Mouse (Mus musculus) kidney, embryonic 15.5 days (tissue): ENCODE measurements at regions not wholly inside any gene's neighbourhood (a gene's known extent, or its start where the extent isn't known, plus 50 kb on each side); places are given as distances from the start of the nearest gene placed in this dataset.

Experiments
- ATAC-seq: fragments of 200-750 bp; cut with Nextera tagmentation; replicated peaks from 2 replicates; pipeline ENCODE4 v1.8.0; 2017; ENCODE audit warnings: moderate TSS enrichment; ENCODE audit not compliant: low FRiP score
- H3K27ac ChIP-seq: fragments of 300-500 bp; sonication (generic); 2 replicates; pipeline ENCODE4 v1.5.1; 2015; ENCODE audit warnings: mild to moderate bottlenecking, inconsistent platforms
- H3K27me3 ChIP-seq: fragments of 300-500 bp; sonication (generic); 2 replicates; pipeline ENCODE4 v1.6.1; 2015; ENCODE audit warnings: inconsistent platforms
- H3K36me3 ChIP-seq: fragments of 300-500 bp; sonication (generic); 2 replicates; pipeline ENCODE4 v1.6.1; 2015; ENCODE audit warnings: inconsistent platforms
- H3K4me1 ChIP-seq: fragments of 300-500 bp; sonication (generic); 2 replicates; pipeline ENCODE4 v1.6.1; 2015; ENCODE audit warnings: inconsistent platforms
- H3K4me2 ChIP-seq: fragments of 300-500 bp; sonication (generic); 2 replicates; pipeline ENCODE4 v1.6.1; 2015; ENCODE audit warnings: moderate library complexity, mild to moderate bottlenecking, inconsistent platforms
- H3K4me3 ChIP-seq: fragments of 300-500 bp; sonication (generic); replicated peaks from 2 replicates; pipeline ENCODE4 v1.5.1; 2015; ENCODE audit warnings: mild to moderate bottlenecking, inconsistent platforms
- H3K9ac ChIP-seq: fragments of 300-500 bp; sonication (generic); 2 replicates; pipeline ENCODE4 v1.6.1; 2015; ENCODE audit warnings: mild to moderate bottlenecking, inconsistent platforms
- H3K9me3 ChIP-seq: fragments of 300-500 bp; sonication (generic); replicated peaks from 2 replicates; pipeline ENCODE4 v1.6.1; 2016; ENCODE audit warnings: inconsistent platforms
- WGBS: fragments of 180-500 bp; shearing (Covaris S2); methylation state at CpG from one replicate; pipeline ENCODE4 v1.1.7; 2015; ENCODE audit warnings: mixed read lengths; 5-methylcytosine and 5-hydroxymethylcytosine counted together

DNA sequence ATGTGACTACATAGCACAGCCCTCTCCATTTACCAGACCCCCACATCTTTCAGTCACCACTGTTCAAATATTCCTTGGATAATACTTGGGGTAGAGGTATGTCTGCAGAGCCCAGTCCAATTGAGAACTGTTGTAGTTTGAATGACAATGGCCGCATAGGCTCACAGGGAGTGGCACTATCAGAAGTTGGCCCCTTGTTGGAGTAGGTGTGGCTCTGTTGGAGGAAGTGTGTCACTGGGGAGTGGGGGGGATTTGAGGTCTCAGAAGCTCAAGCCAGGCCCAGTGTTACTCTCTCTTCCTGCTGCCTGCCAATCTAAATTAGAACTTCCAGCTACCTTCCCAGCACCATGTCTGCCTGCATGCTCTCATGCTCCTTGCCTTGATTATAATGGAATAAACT is 664.7 kb downstream of the Vrk1 start:
- H3K36me3 ChIP-seq, result no peaks in the 10 kb centered on the region

DNA sequence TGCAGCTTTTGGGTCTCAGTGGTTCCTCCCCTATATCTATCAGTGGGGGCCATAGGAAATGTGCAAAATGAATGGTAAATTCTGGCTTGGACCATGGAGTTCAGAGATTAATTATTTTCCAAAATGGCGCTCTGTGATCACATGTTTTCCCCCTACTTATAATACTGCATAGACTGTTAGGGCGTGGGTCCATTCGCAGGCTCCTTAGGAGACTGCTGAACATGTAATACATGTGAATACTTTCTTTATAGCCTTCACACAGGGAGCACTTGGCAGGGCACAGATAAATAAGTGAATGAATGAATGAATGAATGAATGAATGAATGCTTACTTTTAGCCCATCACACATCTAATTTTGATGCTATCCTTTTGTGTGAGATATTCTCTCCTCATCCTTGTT is 666.1 kb downstream of the Vrk1 start:
- WGBS, result 92% methylated on average over 3 of the region's 3 CpGs
- Histone ChIP-seq H3K9ac (no peak overlapping the region), H3K9me3 (no peaks in the 10 kb centered on the region), H3K36me3 (no peaks in the 10 kb centered on the region), H3K4me1 (peaks cover 9% of the 10 kb centered on the region), H3K4me3 (no peak overlapping the region), H3K4me2 (no peak overlapping the region), H3K27ac (no peak overlapping the region), H3K27me3 (no peaks in the 10 kb centered on the region)
- ATAC-seq, result no peak

More for the DNA sequence above, 664.7 kb downstream of the Vrk1 start:
- Histone ChIP-seq H3K9ac (no peak overlapping the region), H3K27me3 (no peaks in the 10 kb centered on the region), H3K4me1 (peaks cover 9% of the 10 kb centered on the region), H3K4me2 (no peak overlapping the region), H3K9me3 (no peaks in the 10 kb centered on the region), H3K4me3 (no peak overlapping the region), H3K27ac (no peak overlapping the region)
- WGBS, result 92% methylated on average over 1 of the region's 1 CpGs
- ATAC-seq, result no peak

DNA sequence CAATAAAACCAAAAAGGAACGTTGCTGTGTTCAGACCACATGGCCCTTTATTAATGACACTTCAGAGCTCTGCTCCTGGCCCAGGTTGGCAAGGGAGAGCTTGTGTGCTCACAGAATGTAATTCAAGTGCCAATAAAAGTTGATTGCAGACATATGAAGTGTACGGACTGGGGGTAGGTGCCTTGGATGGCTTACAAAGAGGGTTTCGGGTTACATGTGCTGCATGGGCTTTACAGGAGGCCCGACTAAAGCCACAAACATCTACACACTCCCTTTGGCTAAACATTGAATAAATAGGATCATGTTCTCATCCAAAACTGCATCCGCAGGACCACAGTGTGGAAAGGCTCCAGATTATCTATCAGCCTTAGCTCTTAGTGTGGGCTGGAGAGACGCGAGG is 666.5 kb downstream of the Vrk1 start:
- WGBS, result 37% methylated on average over 7 of the region's 7 CpGs
- H3K4me1 ChIP-seq, result peaks cover 9% of the 10 kb centered on the region
- H3K4me2 ChIP-seq, result no peak overlapping the region
- no peak overlapping the region for H3K9ac ChIP-seq
- no peaks in the 10 kb centered on the region for H3K36me3 ChIP-seq
- H3K9me3 ChIP-seq, result no peaks in the 10 kb centered on the region
- no peaks in the 10 kb centered on the region for H3K27me3 ChIP-seq
- no peak overlapping the region for H3K4me3 ChIP-seq
- ATAC-seq, result no peak
- H3K27ac ChIP-seq, result no peak overlapping the region

DNA sequence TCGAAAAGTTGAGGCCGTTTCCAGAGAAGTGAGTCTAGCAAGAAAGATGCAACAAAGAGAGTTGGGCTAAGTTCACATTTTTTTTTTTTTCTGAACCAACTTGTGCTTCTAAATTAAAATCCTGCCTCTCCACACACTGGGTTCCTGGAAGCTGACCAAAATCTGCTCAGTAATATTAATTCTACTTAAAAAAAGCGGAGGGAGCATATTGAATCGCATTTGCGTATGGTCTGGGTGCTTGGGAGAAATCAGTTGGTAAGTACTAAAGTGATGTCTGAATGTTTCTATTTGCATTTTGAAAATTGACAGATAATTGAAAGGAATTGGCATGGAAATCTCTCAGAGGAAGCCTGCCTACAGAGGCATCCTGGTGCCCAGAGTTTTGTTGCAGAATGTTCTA is 676.0 kb downstream of the Vrk1 start:
- peaks cover 13% of the 10 kb centered on the region; the same call in 1 of the 2 replicates for H3K27me3 ChIP-seq
- peaks cover 3% of the 10 kb centered on the region; the same call in 1 of the 2 replicates for H3K4me1 ChIP-seq
- no peak overlapping the region for H3K4me2 ChIP-seq
- no peak for ATAC-seq
- H3K4me3 ChIP-seq, result no peak overlapping the region
- 91% methylated on average over 5 of the region's 5 CpGs for WGBS
- no peak overlapping the region for H3K9ac ChIP-seq
- H3K27ac ChIP-seq, result no peak overlapping the region
- H3K36me3 ChIP-seq, result no peaks in the 10 kb centered on the region
- no peaks in the 10 kb centered on the region for H3K9me3 ChIP-seq

DNA sequence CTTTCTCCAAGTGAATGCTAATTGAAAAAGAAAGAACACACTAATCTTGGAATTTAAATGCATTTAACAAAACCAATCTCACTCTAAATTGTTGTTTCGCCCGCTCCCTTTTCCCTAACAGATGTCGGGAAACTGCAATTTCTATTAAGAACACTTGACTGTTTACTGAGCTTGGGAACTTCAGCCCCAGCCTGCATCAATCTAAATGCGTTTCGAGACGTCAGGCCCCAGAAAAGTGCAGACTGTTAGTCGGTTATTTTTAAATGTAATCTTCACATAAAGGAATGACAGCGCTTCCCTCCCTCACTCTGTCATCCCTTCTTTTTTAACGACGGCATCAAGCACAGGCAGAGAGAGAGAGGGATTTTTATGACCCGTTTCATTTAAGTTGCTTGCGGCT is 677.7 kb downstream of the Vrk1 start:
- Histone ChIP-seq H3K27ac (no peak overlapping the region), H3K36me3 (no peaks in the 10 kb centered on the region), H3K27me3 (peaks cover 13% of the 10 kb centered on the region; the same call in 1 of the 2 replicates), H3K9ac (no peak overlapping the region), H3K4me1 (peaks cover 3% of the 10 kb centered on the region; the same call in 1 of the 2 replicates), H3K4me3 (no peak overlapping the region), H3K4me2 (no peak overlapping the region), H3K9me3 (no peaks in the 10 kb centered on the region)
- WGBS, result 20% methylated on average over 12 of the region's 12 CpGs
- no peak for ATAC-seq

DNA sequence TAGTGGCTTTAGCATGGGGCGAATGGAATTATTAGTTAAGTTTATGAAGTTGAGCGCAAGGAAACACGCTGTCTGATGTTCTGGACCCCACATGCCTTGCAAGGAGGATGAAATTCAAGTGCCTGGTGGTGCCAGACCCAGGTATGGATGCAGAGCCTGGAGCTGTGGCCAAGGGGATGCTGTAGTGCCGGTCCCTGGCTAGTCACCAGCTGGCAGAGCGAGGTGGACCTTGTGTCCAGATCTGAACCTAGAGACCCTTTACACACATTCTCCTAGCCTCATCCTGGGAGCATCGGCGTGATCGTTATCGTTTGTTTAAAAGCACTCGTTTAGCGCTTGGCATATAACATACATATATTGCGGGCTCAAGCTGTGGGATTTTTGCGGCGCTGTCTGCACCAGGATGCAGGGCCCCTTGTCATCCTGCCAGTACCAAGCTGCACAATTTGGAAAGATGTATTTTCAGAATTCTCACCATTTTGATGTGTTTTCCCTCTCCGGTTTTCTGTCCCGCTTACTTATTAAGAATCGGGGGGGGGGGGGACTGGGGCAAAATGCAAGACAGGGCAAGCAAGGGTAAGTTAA is 678.2 kb downstream of the Vrk1 start:
- Histone ChIP-seq H3K4me1 (peaks cover 3% of the 10 kb centered on the region; the same call in 1 of the 2 replicates), H3K9ac (no peak overlapping the region), H3K36me3 (no peaks in the 10 kb centered on the region), H3K4me3 (no peak overlapping the region), H3K27ac (no peak overlapping the region), H3K4me2 (no peak overlapping the region), H3K27me3 (peaks cover 13% of the 10 kb centered on the region; the same call in 1 of the 2 replicates), H3K9me3 (no peaks in the 10 kb centered on the region)
- WGBS, result 73% methylated on average over 17 of the region's 17 CpGs
- no peak for ATAC-seq

DNA sequence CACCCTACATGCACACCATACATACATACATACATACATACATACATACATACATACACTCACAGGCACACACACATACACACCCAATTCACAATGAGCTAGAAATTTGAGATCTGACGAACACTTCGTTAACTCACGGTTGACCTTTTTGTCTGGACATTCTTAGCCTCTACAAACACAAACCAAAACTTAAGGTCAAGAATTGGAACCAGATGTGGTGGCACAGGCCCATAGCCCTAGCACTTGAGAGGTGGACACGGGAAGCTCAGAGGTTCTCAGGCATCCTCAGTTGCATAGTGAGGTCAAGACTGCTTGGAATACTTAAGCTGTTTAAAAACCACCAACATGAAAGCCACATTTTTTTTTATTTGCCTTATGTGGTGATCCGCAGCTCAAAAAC is 692.9 kb downstream of the Vrk1 start:
- no peak overlapping the region for H3K4me2 ChIP-seq
- no peak for ATAC-seq
- no peak overlapping the region for H3K9ac ChIP-seq
- no peaks in the 10 kb centered on the region for H3K27me3 ChIP-seq
- WGBS, result 76% methylated on average over 5 of the region's 5 CpGs
- H3K36me3 ChIP-seq, result no peaks in the 10 kb centered on the region
- no peaks in the 10 kb centered on the region for H3K4me1 ChIP-seq
- no peaks in the 10 kb centered on the region for H3K9me3 ChIP-seq
- H3K4me3 ChIP-seq, result no peak overlapping the region
- no peak overlapping the region for H3K27ac ChIP-seq

DNA sequence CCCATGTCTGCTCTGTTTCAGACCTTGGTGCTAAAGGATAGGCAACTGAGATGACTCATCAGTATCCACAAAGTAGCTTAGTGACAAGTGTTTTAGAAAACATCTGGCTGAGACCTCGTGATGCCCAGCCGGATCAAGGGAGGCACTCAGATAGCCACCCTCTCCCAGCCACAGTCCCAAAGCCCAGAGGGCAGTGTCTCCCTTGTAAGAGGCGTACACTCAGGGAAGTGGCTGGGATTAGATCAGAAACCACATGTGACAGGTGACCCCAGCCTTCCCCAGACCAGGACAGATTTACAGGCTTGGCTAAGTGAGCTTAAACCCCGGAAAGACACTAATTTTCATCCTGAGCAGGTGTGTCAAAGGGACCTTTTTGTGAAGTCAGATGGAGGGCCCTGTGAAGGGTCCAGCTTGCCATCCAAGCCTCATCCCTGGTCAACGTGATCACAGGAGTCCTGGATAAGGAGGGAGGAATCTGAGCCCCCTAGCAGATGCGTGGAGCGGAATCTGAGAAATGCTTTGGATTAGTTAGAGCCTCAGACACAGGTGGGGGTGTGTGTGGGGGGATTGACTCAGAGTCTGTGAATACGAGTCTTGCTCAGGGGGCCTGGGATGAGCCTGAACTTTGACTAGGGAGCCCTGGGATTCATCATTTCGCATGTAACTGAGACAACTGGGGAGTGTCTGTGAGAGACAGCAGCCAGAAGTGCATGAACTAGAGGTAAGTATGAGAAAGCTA is 711.4 kb downstream of the Vrk1 start:
- Histone ChIP-seq H3K4me3 (no peak overlapping the region), H3K36me3 (no peaks in the 10 kb centered on the region), H3K27me3 (no peaks in the 10 kb centered on the region), H3K27ac (no peak overlapping the region), H3K9me3 (no peaks in the 10 kb centered on the region), H3K9ac (no peak overlapping the region), H3K4me2 (no peak overlapping the region), H3K4me1 (peaks cover 12% of the 10 kb centered on the region; the same call in 1 of the 2 replicates)
- ATAC-seq, result peak; percentile 78
- 43% methylated on average over 9 of the region's 9 CpGs for WGBS

DNA sequence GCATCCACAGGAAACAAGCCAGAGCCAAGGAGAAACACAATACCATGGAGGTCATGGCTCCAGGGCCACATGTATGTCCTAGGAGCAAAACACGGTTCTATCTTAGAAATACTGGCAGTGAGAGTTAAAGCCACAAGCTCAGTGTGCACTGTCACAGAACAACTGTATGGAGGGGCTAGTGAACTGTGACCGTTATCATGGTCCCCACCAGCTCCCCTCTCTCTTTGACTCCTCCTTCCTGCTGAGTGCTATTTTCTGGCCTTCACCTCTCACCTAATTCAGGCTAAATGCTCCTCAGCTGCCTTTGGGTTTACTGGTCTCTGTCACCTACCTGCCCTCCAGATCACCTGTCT is 712.0 kb downstream of the Vrk1 start:
- Histone ChIP-seq H3K4me1 (peaks cover 12% of the 10 kb centered on the region; the same call in 1 of the 2 replicates), H3K9me3 (no peaks in the 10 kb centered on the region), H3K27ac (0 out of 2 replicates have a peak overlapping the region, but pooled peaks have one; percentile 10), H3K9ac (no peak overlapping the region), H3K4me3 (no peak overlapping the region), H3K36me3 (no peaks in the 10 kb centered on the region), H3K27me3 (no peaks in the 10 kb centered on the region), H3K4me2 (no peak overlapping the region)
- 31% methylated on average over 2 of the region's 2 CpGs for WGBS
- ATAC-seq, result peak; percentile 68; the same call in 1 of the 2 replicates

DNA sequence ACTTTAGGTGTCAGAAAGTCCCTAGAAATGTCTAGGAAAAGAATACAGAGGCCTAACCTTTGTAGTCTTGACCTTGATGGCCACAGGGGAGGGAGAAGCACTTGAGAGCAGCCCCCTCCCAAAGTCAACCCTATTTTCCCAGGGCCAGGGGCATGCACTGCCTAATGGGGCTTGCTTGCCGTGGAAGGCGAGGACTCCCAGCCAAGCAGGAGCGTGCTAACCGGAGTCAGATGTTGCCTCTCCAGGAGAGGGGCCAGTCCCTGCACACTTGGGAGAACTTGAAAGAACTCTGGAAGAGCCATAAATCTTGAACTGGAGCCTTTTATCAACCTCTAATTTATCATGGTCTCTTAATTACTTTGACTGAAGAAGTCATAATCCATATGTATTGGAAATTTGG is 712.7 kb downstream of the Vrk1 start:
- Histone ChIP-seq H3K4me3 (no peak overlapping the region), H3K4me1 (peaks cover 12% of the 10 kb centered on the region; the same call in 1 of the 2 replicates), H3K27me3 (no peaks in the 10 kb centered on the region), H3K36me3 (no peaks in the 10 kb centered on the region), H3K27ac (no peak overlapping the region), H3K9me3 (no peaks in the 10 kb centered on the region), H3K9ac (no peak overlapping the region), H3K4me2 (no peak overlapping the region)
- 30% methylated on average over 4 of the region's 4 CpGs for WGBS
- ATAC-seq, result no peak

DNA sequence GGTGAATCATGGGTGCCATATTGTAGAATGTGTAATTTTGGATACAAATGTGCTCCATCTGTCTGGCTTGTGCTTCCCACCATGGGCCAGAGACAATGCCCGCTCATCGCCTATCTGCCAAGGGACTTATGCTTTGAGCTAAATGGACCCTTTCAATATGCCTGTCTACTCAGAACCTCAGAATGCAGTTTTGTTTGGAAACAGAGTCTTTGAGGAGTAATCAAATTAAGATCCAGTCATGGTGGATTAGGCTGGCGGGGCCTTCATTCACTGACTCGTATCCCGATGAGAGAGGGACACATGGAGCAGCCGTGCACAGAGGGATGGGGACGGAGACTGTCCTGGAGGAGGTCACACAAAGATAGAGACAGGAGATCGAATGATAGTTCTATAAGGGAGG is 716.9 kb downstream of the Vrk1 start:
- WGBS, result 92% methylated on average over 8 of the region's 8 CpGs
- ATAC-seq, result no peak
- no peak overlapping the region for H3K4me2 ChIP-seq
- no peaks in the 10 kb centered on the region for H3K27me3 ChIP-seq
- H3K27ac ChIP-seq, result no peak overlapping the region
- no peak overlapping the region for H3K9ac ChIP-seq
- no peaks in the 10 kb centered on the region for H3K36me3 ChIP-seq
- no peaks in the 10 kb centered on the region for H3K9me3 ChIP-seq
- H3K4me1 ChIP-seq, result peaks cover 8% of the 10 kb centered on the region; the same call in 1 of the 2 replicates
- no peak overlapping the region for H3K4me3 ChIP-seq

DNA sequence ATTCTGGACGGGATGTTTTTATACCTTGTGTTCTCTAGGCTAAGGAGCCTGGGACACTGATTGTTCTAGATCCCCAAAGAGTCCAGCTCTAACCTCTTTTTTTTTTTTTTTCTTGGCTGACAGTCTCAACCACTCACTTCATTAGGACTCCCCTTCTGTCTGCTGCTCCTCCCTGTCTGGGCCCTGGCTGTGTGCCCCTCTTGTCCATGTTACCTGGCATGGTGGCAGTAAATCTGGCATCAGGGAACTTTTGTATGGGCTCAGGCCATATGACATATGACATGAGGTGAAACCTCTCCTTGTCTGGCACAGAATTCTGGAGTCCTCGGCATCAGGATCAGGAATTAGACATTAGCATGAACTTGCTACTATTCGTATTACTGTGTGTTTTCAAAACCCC is 717.5 kb downstream of the Vrk1 start:
- no peak overlapping the region for H3K4me3 ChIP-seq
- H3K9me3 ChIP-seq, result no peaks in the 10 kb centered on the region
- no peak overlapping the region for H3K4me2 ChIP-seq
- ATAC-seq, result no peak
- no peak overlapping the region for H3K27ac ChIP-seq
- WGBS, result 91% methylated on average over 3 of the region's 3 CpGs
- no peaks in the 10 kb centered on the region for H3K36me3 ChIP-seq
- H3K9ac ChIP-seq, result no peak overlapping the region
- H3K4me1 ChIP-seq, result 0 out of 2 replicates have a peak, but pooled peaks cover 6% of the 10 kb centered on the region
- no peaks in the 10 kb centered on the region for H3K27me3 ChIP-seq
